Mouse (Mus musculus) heart, embryonic 11.5 days (tissue): ENCODE results near the gene Stat2. TPM values are rescaled to one million over a fixed set of nuclear protein-coding genes. Genes with fewer than 3 reads are reported as not detected.
"Not testable (repeated sequence)": the region's sequence is repeated elsewhere in the genome, so short reads cannot be mapped to it uniquely, and the experiment has no call there.

Experiments used
- ATAC-seq: fragments of 200-750 bp; cut with Nextera tagmentation; replicated peaks from 2 replicates; pipeline ENCODE4 v1.8.0; 2017; ENCODE audit warnings: moderate library complexity; ENCODE audit not compliant: insufficient number of reproducible peaks, low FRiP score, low TSS enrichment
- H3K27ac ChIP-seq: fragments of 300-500 bp; sonication (generic); 2 replicates; pipeline ENCODE4 v1.5.1; 2014; ENCODE audit warnings: mild to moderate bottlenecking, low read depth, low read length
- H3K27me3 ChIP-seq: fragments of 300-500 bp; sonication (generic); 2 replicates; pipeline ENCODE4 v1.6.1; 2014; ENCODE audit warnings: mild to moderate bottlenecking, low read length, mixed read lengths; ENCODE audit not compliant: control insufficient read depth, insufficient read depth
- H3K36me3 ChIP-seq: fragments of 300-500 bp; sonication (generic); 2 replicates; pipeline ENCODE4 v1.6.1; 2014; ENCODE audit warnings: mild to moderate bottlenecking, low read length, moderate library complexity, mixed read lengths; ENCODE audit not compliant: control insufficient read depth, insufficient read depth
- H3K4me1 ChIP-seq: fragments of 300-500 bp; sonication (generic); 2 replicates; pipeline ENCODE4 v1.6.1; 2014; ENCODE audit warnings: low read length; ENCODE audit not compliant: control insufficient read depth, insufficient read depth
- H3K4me2 ChIP-seq: fragments of 300-500 bp; sonication (generic); 2 replicates; pipeline ENCODE4 v1.6.1; 2014; ENCODE audit warnings: mild to moderate bottlenecking, moderate library complexity
- H3K4me3 ChIP-seq: fragments of 300-500 bp; sonication (generic); 2 replicates; pipeline ENCODE4 v1.5.1; 2014; ENCODE audit warnings: low read depth, low read length
- H3K9ac ChIP-seq: fragments of 300-500 bp; sonication (generic); 2 replicates; pipeline ENCODE4 v1.6.1; 2014; ENCODE audit warnings: mild to moderate bottlenecking, low read depth, low read length, moderate library complexity
- H3K9me3 ChIP-seq: fragments of 300-500 bp; sonication (generic); replicated peaks from 2 replicates; pipeline ENCODE4 v1.6.1; 2016; ENCODE audit warnings: low read length; ENCODE audit not compliant: control insufficient read depth
- WGBS: fragments of 180-500 bp; shearing (Covaris S2); extraction: QIAGEN DNeasy Blood & Tissue Kit; methylation state at CpG from one replicate; pipeline ENCODE4 v1.1.7; 2014; ENCODE audit not compliant: insufficient replicate concordance; 5-methylcytosine and 5-hydroxymethylcytosine counted together
- polyA plus RNA-seq: library from polyadenylated mRNA; unstranded; fragments of >200 nt; fragmentation: Nextera tagmentation; extraction: Ambion mirVana; gene quantifications from 2 replicates; pipeline ENCODE4 v1.2.1, GENCODE M21; 2014

Gene Stat2
- polyA plus RNA-seq, 1 experiment from 2014 or later = 8.6 TPM

- ATAC-seq = no peak
- WGBS = 89% methylated on average over 8 of the region's 8 CpGs
- Histone ChIP-seq H3K27me3 (no peaks in the 10 kb centered on the region), H3K27ac (no peak overlapping the region), H3K4me2 (no peak overlapping the region), H3K4me3 (no peak overlapping the region), H3K4me1 (peaks cover 7% of the 10 kb centered on the region), H3K36me3 (peaks cover 38% of the 10 kb centered on the region), H3K9ac (no peak overlapping the region), H3K9me3 (no peaks in the 10 kb centered on the region)
Measured at GRCm38 (mm10) chr10:128315578-128315977, 45.2 kb downstream of the Stat2 start.

GRCm38 (mm10) chr10:128321641-128322040 is 51.3 kb downstream of the Stat2 start:
- ATAC-seq = no peak
- 56% methylated on average over 12 of the region's 12 CpGs for WGBS
- peaks cover 12% of the 10 kb centered on the region; the same call in 1 of the 2 replicates for H3K4me1 ChIP-seq
- peak overlapping the region; percentile 59; the same call in 1 of the 2 replicates for H3K9ac ChIP-seq
- no peaks in the 10 kb centered on the region for H3K27me3 ChIP-seq
- H3K36me3 ChIP-seq = peaks cover 31% of the 10 kb centered on the region
- H3K9me3 ChIP-seq = no peaks in the 10 kb centered on the region
- peak overlapping the region; percentile 91 for H3K4me3 ChIP-seq
- peak overlapping the region; percentile 92 for H3K4me2 ChIP-seq
- H3K27ac ChIP-seq = no peak overlapping the region

- no peaks in the 10 kb centered on the region for H3K9me3 ChIP-seq
- H3K36me3 ChIP-seq = peaks cover 32% of the 10 kb centered on the region
- H3K27me3 ChIP-seq = no peaks in the 10 kb centered on the region
- H3K27ac ChIP-seq = peak within 1 kb of the TSS; percentile 92
- WGBS = under 1% methylated on average over 40 of the region's 40 CpGs
- H3K4me3 ChIP-seq = peak within 1 kb of the TSS; percentile 91
- peak within 1 kb of the TSS; percentile 99 for H3K9ac ChIP-seq
- peak; percentile 86 for ATAC-seq
- H3K4me2 ChIP-seq = peak within 1 kb of the TSS; percentile 92
- H3K4me1 ChIP-seq = peaks cover 12% of the 10 kb centered on the region; the same call in 1 of the 2 replicates
Measured at GRCm38 (mm10) chr10:128322141-128323108, 52.1 kb downstream of the Stat2 start, which contains the start of gene Cnpy2. Gene Cnpy2 (plus strand): TSS chr10:128322459.

- WGBS = 72% methylated on average over 8 of the region's 8 CpGs
- Histone ChIP-seq H3K27ac (no peak overlapping the region), H3K36me3 (peaks cover 28% of the 10 kb centered on the region)
Measured at GRCm38 (mm10) chr10:128323516-128323915, 53.2 kb downstream of the Stat2 start.

GRCm38 (mm10) chr10:128326825-128327224 is 56.5 kb downstream of the Stat2 start:
- H3K4me3 ChIP-seq = no peak overlapping the region
- H3K27me3 ChIP-seq = no peaks in the 10 kb centered on the region
- ATAC-seq = no peak
- 94% methylated on average over 8 of the region's 8 CpGs for WGBS
- H3K27ac ChIP-seq = no peak overlapping the region
- H3K9me3 ChIP-seq = no peaks in the 10 kb centered on the region
- H3K36me3 ChIP-seq = peaks cover 19% of the 10 kb centered on the region
- no peak overlapping the region for H3K4me2 ChIP-seq
- no peak overlapping the region for H3K9ac ChIP-seq
- peaks cover 7% of the 10 kb centered on the region; the same call in 1 of the 2 replicates for H3K4me1 ChIP-seq

More at GRCm38 (mm10) chr10:128323516-128323915, 53.2 kb downstream of the Stat2 start:
- no peaks in the 10 kb centered on the region for H3K27me3 ChIP-seq
- ATAC-seq = no peak
- peak overlapping the region; percentile 99 for H3K9ac ChIP-seq
- H3K4me2 ChIP-seq = peak overlapping the region; percentile 92
- H3K4me3 ChIP-seq = peak overlapping the region; percentile 91
- no peaks in the 10 kb centered on the region for H3K9me3 ChIP-seq
- peaks cover 12% of the 10 kb centered on the region; the same call in 1 of the 2 replicates for H3K4me1 ChIP-seq

- peaks cover 19% of the 10 kb centered on the region for H3K36me3 ChIP-seq
- H3K4me3 ChIP-seq = no peak overlapping the region
- H3K4me1 ChIP-seq = peaks cover 7% of the 10 kb centered on the region; the same call in 1 of the 2 replicates
- 86% methylated on average over 10 of the region's 10 CpGs for WGBS
- no peak overlapping the region for H3K27ac ChIP-seq
- H3K9ac ChIP-seq = no peak overlapping the region
- no peaks in the 10 kb centered on the region for H3K9me3 ChIP-seq
- H3K27me3 ChIP-seq = no peaks in the 10 kb centered on the region
- H3K4me2 ChIP-seq = no peak overlapping the region
- ATAC-seq = no peak
Measured at GRCm38 (mm10) chr10:128327610-128328009, 57.3 kb downstream of the Stat2 start.

GRCm38 (mm10) chr10:128332358-128333249 is 62.2 kb downstream of the Stat2 start:
- H3K27ac ChIP-seq, ATAC-seq, H3K4me3 ChIP-seq, H3K4me1 ChIP-seq, H3K27me3 ChIP-seq, H3K9me3 ChIP-seq, H3K4me2 ChIP-seq, H3K36me3 ChIP-seq, H3K9ac ChIP-seq: not testable (repeated sequence)
- 72% methylated on average over 5 of the region's 6 CpGs for WGBS

- no peaks in the 10 kb centered on the region for H3K27me3 ChIP-seq
- no peaks in the 10 kb centered on the region for H3K36me3 ChIP-seq
- H3K4me1 ChIP-seq = peaks cover 27% of the 10 kb centered on the region
- H3K9me3 ChIP-seq = no peaks in the 10 kb centered on the region
- H3K9ac ChIP-seq = no peak overlapping the region
- H3K27ac ChIP-seq = no peak overlapping the region
- 0% methylated on average over 4 of the region's 4 CpGs for WGBS
- H3K4me2 ChIP-seq = no peak overlapping the region
- H3K4me3 ChIP-seq = no peak overlapping the region
- no peak for ATAC-seq
Measured at GRCm38 (mm10) chr10:128335582-128335981, 65.2 kb downstream of the Stat2 start.
